Mouse (Mus musculus): Measurements from ENCODE around the gene Ankdd1b.

- TF ChIP-seq POLR2A (IDR thresholded peaks at IDR 0.05; ENCODE audit: extremely low read depth, insufficient read depth, low read length) (no peak), CTCF (IDR thresholded peaks at IDR 0.05; ENCODE audit: low read depth, low read length) (no peak)
Observed at GRCm38 (mm10) chr13:96470957-96471356, at the start of gene Ankdd1b.
